Mouse (Mus musculus): Measurements from ENCODE around the gene Tars2. TPM values are rescaled to one million over a fixed set of nuclear protein-coding genes. Genes with fewer than 3 reads are reported as not detected.
"Not testable (repeated sequence)": the region's sequence is repeated elsewhere in the genome, so short reads cannot be mapped to it uniquely, and the experiment has no call there.

Gene Tars2
- 37.5 and 38.4 TPM in 2 replicates for polyA plus RNA-seq (2012; rRNA removed)

- no peak for DNase-seq (ENCODE audit: extremely low spot score in 1 of 2, low spot score in 1 of 2)
Observed at GRCm38 (mm10) chr3:95760106-95760505, at the start of gene Tars2. Tars2 (minus strand) TSS chr3:95760206.

- no peak for DNase-seq (ENCODE audit: extremely low spot score in 1 of 2, low spot score in 1 of 2)
Observed at GRCm38 (mm10) chr3:95808384-95808783, 48.4 kb upstream of the Tars2 start.

GRCm38 (mm10) chr3:95807630-95808029, 47.6 kb upstream of the Tars2 start:
- DNase-seq (ENCODE audit: extremely low spot score in 1 of 2, low spot score in 1 of 2), result not testable (repeated sequence)

- DNase-seq (ENCODE audit: extremely low spot score in 1 of 2, low spot score in 1 of 2), result no peak
Observed at GRCm38 (mm10) chr3:95806677-95807076, 46.7 kb upstream of the Tars2 start.

GRCm38 (mm10) chr3:95803851-95804250, 43.8 kb upstream of the Tars2 start:
- DNase-seq (ENCODE audit: extremely low spot score in 1 of 2, low spot score in 1 of 2), result no peak

- no peak for DNase-seq (ENCODE audit: extremely low spot score in 1 of 2, low spot score in 1 of 2)
Observed at GRCm38 (mm10) chr3:95798756-95799155, 38.8 kb upstream of the Tars2 start.

- DNase-seq (ENCODE audit: extremely low spot score in 1 of 2, low spot score in 1 of 2), result no peak
Observed at GRCm38 (mm10) chr3:95794299-95794698, 34.3 kb upstream of the Tars2 start.

- DNase-seq (ENCODE audit: extremely low spot score in 1 of 2, low spot score in 1 of 2), result no peak
Observed at GRCm38 (mm10) chr3:95793662-95794061, 33.7 kb upstream of the Tars2 start.

GRCm38 (mm10) chr3:95785501-95785900, 25.5 kb upstream of the Tars2 start:
- no peak for DNase-seq (ENCODE audit: extremely low spot score in 1 of 2, low spot score in 1 of 2)

GRCm38 (mm10) chr3:95771985-95772384, 12.0 kb upstream of the Tars2 start:
- DNase-seq (ENCODE audit: extremely low spot score in 1 of 2, low spot score in 1 of 2), result no peak

- DNase-seq (ENCODE audit: extremely low spot score in 1 of 2, low spot score in 1 of 2), result no peak
Observed at GRCm38 (mm10) chr3:95765534-95765933, 5.5 kb upstream of the Tars2 start.

GRCm38 (mm10) chr3:95763811-95764210, 3.8 kb upstream of the Tars2 start:
- no peak for DNase-seq (ENCODE audit: extremely low spot score in 1 of 2, low spot score in 1 of 2)

GRCm38 (mm10) chr3:95762961-95763360, 3.0 kb upstream of the Tars2 start:
- no peak for DNase-seq (ENCODE audit: extremely low spot score in 1 of 2, low spot score in 1 of 2)

- DNase-seq (ENCODE audit: extremely low spot score in 1 of 2, low spot score in 1 of 2), result no peak
Observed at GRCm38 (mm10) chr3:95761771-95762170, 1.8 kb upstream of the Tars2 start.

GRCm38 (mm10) chr3:95760656-95761055, 650 bp upstream of the Tars2 start:
- no peak for DNase-seq (ENCODE audit: extremely low spot score in 1 of 2, low spot score in 1 of 2)

GRCm38 (mm10) chr3:95758467-95759218, 1.4 kb downstream of the Tars2 start:
- no peak for DNase-seq (ENCODE audit: extremely low spot score in 1 of 2, low spot score in 1 of 2)

- no peak for DNase-seq (ENCODE audit: extremely low spot score in 1 of 2, low spot score in 1 of 2)
Observed at GRCm38 (mm10) chr3:95756808-95757207, 3.2 kb downstream of the Tars2 start.

GRCm38 (mm10) chr3:95754345-95755206, 5.4 kb downstream of the Tars2 start:
- DNase-seq (ENCODE audit: extremely low spot score in 1 of 2, low spot score in 1 of 2), result peak; percentile 95 to 98

- no peak for DNase-seq (ENCODE audit: extremely low spot score in 1 of 2, low spot score in 1 of 2)
Observed at GRCm38 (mm10) chr3:95752935-95753334, 7.1 kb downstream of the Tars2 start.

- no peak for DNase-seq (ENCODE audit: extremely low spot score in 1 of 2, low spot score in 1 of 2)
Observed at GRCm38 (mm10) chr3:95740406-95740805, 19.6 kb downstream of the Tars2 start.

- DNase-seq (ENCODE audit: extremely low spot score in 1 of 2, low spot score in 1 of 2), result peak; percentile 43 to 69
Observed at GRCm38 (mm10) chr3:95739353-95740104, 20.5 kb downstream of the Tars2 start, which contains the start of gene Ecm1. Ecm1 (minus strand) TSS chr3:95739569.
